Mouse (Mus musculus): ENCODE results near the gene Opn1sw.
A peak's percentile ranks its signal among the peaks of the same experiment; 100 is the strongest.

Opn1sw gene

GRCm38 (mm10) chr6:29388052-29388518 lies at the start of gene Opn1sw:
TSS of gene Opn1sw (minus strand) at chr6:29388468.
- DNase-seq (ENCODE audit: extremely low read depth, insufficient read length, low spot score), result peak; percentile 86

GRCm38 (mm10) chr6:29436461-29436934 lies 48.2 kb upstream of the Opn1sw start:
- DNase-seq (ENCODE audit: extremely low read depth, insufficient read length, low spot score), result peak; percentile 80

GRCm38 (mm10) chr6:29435940-29436451 lies 47.7 kb upstream of the Opn1sw start:
- no peak for DNase-seq (ENCODE audit: extremely low read depth, insufficient read length, low spot score)

- no peak for DNase-seq (ENCODE audit: extremely low read depth, insufficient read length, low spot score)
Measured at GRCm38 (mm10) chr6:29434911-29435691, 46.8 kb upstream of the Opn1sw start.

GRCm38 (mm10) chr6:29433804-29434795 lies 45.8 kb upstream of the Opn1sw start:
- DNase-seq (ENCODE audit: extremely low read depth, insufficient read length, low spot score), result peak; percentile 65

GRCm38 (mm10) chr6:29433038-29433803 lies 45.0 kb upstream of the Opn1sw start, which contains the start of gene Flnc:
TSS of gene Flnc (plus strand) at chr6:29433256.
- peak; percentile 64 for DNase-seq (ENCODE audit: extremely low read depth, insufficient read length, low spot score)

- peak; percentile 51 for DNase-seq (ENCODE audit: extremely low read depth, insufficient read length, low spot score)
Measured at GRCm38 (mm10) chr6:29432676-29433037, 44.4 kb upstream of the Opn1sw start.

- DNase-seq (ENCODE audit: extremely low read depth, insufficient read length, low spot score), result peak; percentile 73
Measured at GRCm38 (mm10) chr6:29432156-29432555, 43.9 kb upstream of the Opn1sw start.

- peak; percentile 60 for DNase-seq (ENCODE audit: extremely low read depth, insufficient read length, low spot score)
Measured at GRCm38 (mm10) chr6:29431473-29431872, 43.2 kb upstream of the Opn1sw start.

- DNase-seq (ENCODE audit: extremely low read depth, insufficient read length, low spot score), result peak; percentile 81
Measured at GRCm38 (mm10) chr6:29430681-29431420, 42.6 kb upstream of the Opn1sw start.

- DNase-seq (ENCODE audit: extremely low read depth, insufficient read length, low spot score), result no peak
Measured at GRCm38 (mm10) chr6:29428171-29428570, 39.9 kb upstream of the Opn1sw start.

- DNase-seq (ENCODE audit: extremely low read depth, insufficient read length, low spot score), result no peak
Measured at GRCm38 (mm10) chr6:29426331-29426730, 38.1 kb upstream of the Opn1sw start.

GRCm38 (mm10) chr6:29425118-29425517 lies 36.9 kb upstream of the Opn1sw start:
- DNase-seq (ENCODE audit: extremely low read depth, insufficient read length, low spot score), result no peak

GRCm38 (mm10) chr6:29420596-29420995 lies 32.3 kb upstream of the Opn1sw start:
- no peak for DNase-seq (ENCODE audit: extremely low read depth, insufficient read length, low spot score)

- DNase-seq (ENCODE audit: extremely low read depth, insufficient read length, low spot score), result no peak
Measured at GRCm38 (mm10) chr6:29415446-29415845, 27.2 kb upstream of the Opn1sw start.

- DNase-seq (ENCODE audit: extremely low read depth, insufficient read length, low spot score), result no peak
Measured at GRCm38 (mm10) chr6:29406412-29406811, 18.1 kb upstream of the Opn1sw start.

GRCm38 (mm10) chr6:29402693-29403342 lies 14.6 kb upstream of the Opn1sw start:
- no peak for DNase-seq (ENCODE audit: extremely low read depth, insufficient read length, low spot score)

- DNase-seq (ENCODE audit: extremely low read depth, insufficient read length, low spot score), result no peak
Measured at GRCm38 (mm10) chr6:29399851-29400250, 11.6 kb upstream of the Opn1sw start.

GRCm38 (mm10) chr6:29397575-29397974 lies 9.3 kb upstream of the Opn1sw start:
- DNase-seq (ENCODE audit: extremely low read depth, insufficient read length, low spot score), result no peak
